16 mouse cellular contexts compared by ENCODE assay signal in the genomic region with DNA sequence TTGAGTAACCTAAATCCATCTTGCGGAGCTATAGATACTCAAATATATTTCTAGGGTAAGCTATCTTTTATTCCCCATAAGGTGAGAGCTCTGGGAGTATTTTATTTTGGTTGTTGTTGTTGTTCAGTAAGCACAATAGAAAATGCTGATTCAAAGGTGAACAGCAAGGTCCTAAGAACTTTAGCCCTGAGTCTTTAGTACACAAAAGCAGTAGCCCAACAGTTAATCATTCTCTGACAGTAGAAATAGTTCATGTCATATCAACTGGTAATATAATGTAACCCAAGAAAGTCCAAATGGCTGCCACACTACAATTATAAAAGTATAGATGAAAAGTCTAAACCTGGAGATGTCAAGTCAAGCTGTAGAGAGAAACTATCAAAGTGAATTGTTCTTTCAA.
"Had no signal": no experiment of that assay in that cellular context is flagged by ENCODE, and none has a peak within 500 bp of the region (broad histone marks: within the 10 kb centered on the region; RNA-seq: fewer than 3 reads in every experiment).

No protein-coding gene starts in this region.

- H3K27me3 ChIP-seq: neural tube, embryonic 13.5 days; neural tube, embryonic 15.5 days; stomach, embryonic 15.5 days had no signal

- H3K36me3 ChIP-seq: neural tube, embryonic 13.5 days; neural tube, embryonic 15.5 days; stomach, embryonic 15.5 days had no signal

- H3K4me2 ChIP-seq: neural tube, embryonic 13.5 days; neural tube, embryonic 15.5 days; stomach, embryonic 15.5 days had no signal

- H3K27ac ChIP-seq: neural tube, embryonic 13.5 days; neural tube, embryonic 15.5 days; stomach, embryonic 15.5 days; stomach, postnatal 0 days had no signal

- H3K4me1 ChIP-seq: neural tube, embryonic 13.5 days; neural tube, embryonic 15.5 days; stomach, embryonic 15.5 days had no signal

- H3K9ac ChIP-seq: neural tube, embryonic 13.5 days; neural tube, embryonic 15.5 days; stomach, embryonic 15.5 days had no signal

- H3K9me3 ChIP-seq: neural tube, embryonic 13.5 days; neural tube, embryonic 15.5 days; stomach, embryonic 15.5 days had no signal

- H3K4me3 ChIP-seq: neural tube, embryonic 13.5 days; neural tube, embryonic 15.5 days; stomach, embryonic 15.5 days had no signal

- DNase-seq: retina, postnatal 1 day; right cerebral cortex, adult 18-20 months; right cerebral cortex, postnatal 14 days; right cerebral cortex, postnatal 25 days; right cerebral cortex, postnatal 4 days; spleen, adult 18-20 months; thymus, adult 18-20 months; thymus, adult 2 months; thymus, postnatal 14 days; thymus, postnatal 25 days; thymus, postnatal 36 days; thymus, postnatal 4 days had no signal
